9 mouse cellular contexts compared by ENCODE assay signal in the genomic region with DNA sequence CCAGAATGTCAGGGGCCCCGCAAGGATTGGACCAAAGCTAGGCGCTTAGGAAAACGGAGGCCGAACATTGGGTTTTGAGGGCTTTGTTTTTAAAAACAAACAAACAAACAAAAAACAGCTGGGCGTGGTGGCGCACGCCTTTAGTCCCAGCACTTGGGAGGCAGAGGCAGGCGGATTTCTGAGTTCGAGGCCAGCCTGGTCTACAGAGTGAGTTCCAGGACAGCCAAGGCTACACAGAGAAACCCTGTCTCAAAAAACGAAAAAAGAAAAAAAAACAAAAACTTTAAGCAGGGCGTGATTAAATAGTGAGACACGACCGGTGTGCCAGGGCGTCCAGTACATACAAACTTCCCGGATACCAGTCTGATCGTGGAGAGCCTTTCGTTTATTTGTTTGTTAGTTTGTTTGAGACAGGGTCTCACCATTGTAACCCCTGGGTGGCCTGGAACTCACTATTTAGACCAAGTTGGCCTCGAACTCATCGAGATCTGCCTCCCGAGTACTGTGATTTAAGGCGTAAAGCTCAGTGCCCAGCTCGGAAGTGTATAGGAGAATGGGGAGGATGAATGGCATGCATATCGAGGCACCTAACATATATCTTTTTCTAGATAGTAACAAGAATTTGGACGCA. TPM values are rescaled to one million over a fixed set of nuclear protein-coding genes. Genes with fewer than 3 reads are reported as not detected.
DNase-seq lines count a peak whose midpoint lies in the region; ATAC-seq and TF ChIP-seq lines count a peak whose summit lies in the region.
"Had no signal": no experiment of that assay in that cellular context is flagged by ENCODE, and none has a peak within 500 bp of the region (broad histone marks: within the 10 kb centered on the region; RNA-seq: fewer than 3 reads in every experiment).

No protein-coding gene starts in this region.

- no peaks in the 10 kb centered on the region for H3K27me3 ChIP-seq in heart, embryonic 14.5 days (ENCODE audit: control insufficient read depth, insufficient read depth, low read length)
- H3K27me3 ChIP-seq in G1E (ENCODE audit: insufficient read depth, low read length), result peaks cover 37% of the 10 kb centered on the region
- H3K27me3 ChIP-seq in heart, embryonic 16.5 days (ENCODE audit: control insufficient read depth, insufficient read depth, low read length), result no peaks in the 10 kb centered on the region
- H3K27me3 ChIP-seq: Patski had no signal

- H3K4me1 ChIP-seq in heart, embryonic 14.5 days (ENCODE audit: control insufficient read depth in 2 of 2, insufficient read depth in 2 of 2, low read length in 2 of 2), result peaks cover 16 to 35% of the 10 kb centered on the region in 2 experiments
- peaks cover 60% of the 10 kb centered on the region for H3K4me1 ChIP-seq in G1E (ENCODE audit: insufficient read depth, low read depth, low read length)
- H3K4me1 ChIP-seq in heart, embryonic 16.5 days (ENCODE audit: control insufficient read depth, insufficient read depth, low read length), result peaks cover 31% of the 10 kb centered on the region

- peak overlapping the region; percentile 56 to 87 for H3K4me3 ChIP-seq in heart, embryonic 14.5 days (ENCODE audit: control insufficient read depth in 1 of 2, insufficient read depth in 1 of 2, low read depth in 1 of 2, low read length in 2 of 2)
- H3K4me3 ChIP-seq in G1E (ENCODE audit: low read depth, low read length), result peak overlapping the region; percentile 85
- peak overlapping the region; percentile 90 for H3K4me3 ChIP-seq in heart, embryonic 16.5 days (ENCODE audit: low read length)
- peak overlapping the region; percentile 7; the same call in 1 of the 2 replicates for H3K4me3 ChIP-seq in macrophage (ENCODE audit: inconsistent target)

- TF ChIP-seq CTCF in G1E (IDR thresholded peaks at IDR 0.05; ENCODE audit: low read depth, low read length), result no peak

- peaks cover 31% of the 10 kb centered on the region for H3K36me3 ChIP-seq in heart, embryonic 14.5 days (ENCODE audit: control insufficient read depth, insufficient read depth, low read length)
- H3K36me3 ChIP-seq in G1E (replicated peaks), result peaks cover 32% of the 10 kb centered on the region
- peaks cover 17% of the 10 kb centered on the region for H3K36me3 ChIP-seq in heart, embryonic 16.5 days (ENCODE audit: control insufficient read depth, insufficient read depth)
- H3K36me3 ChIP-seq in macrophage (ENCODE audit: inconsistent target), result peaks cover 8% of the 10 kb centered on the region; the same call in 1 of the 2 replicates

- H3K9ac ChIP-seq in heart, embryonic 14.5 days (ENCODE audit: low read length), result peak overlapping the region; percentile 79
- peak overlapping the region; percentile 88 for H3K9ac ChIP-seq in heart, embryonic 16.5 days (ENCODE audit: low read length)

- peak overlapping the region; percentile 92 for H3K4me2 ChIP-seq in heart, embryonic 14.5 days (ENCODE audit: low read length)
- H3K4me2 ChIP-seq in heart, embryonic 16.5 days (ENCODE audit: low read depth, low read length), result peak overlapping the region; percentile 78

- H3K79me2 ChIP-seq in macrophage (ENCODE audit: inconsistent target), result peaks cover 64% of the 10 kb centered on the region

- WGBS in heart, embryonic 14.5 days, result 23% methylated on average over 24 of the region's 24 CpGs
- 24% methylated on average over 24 of the region's 24 CpGs for WGBS in heart, embryonic 16.5 days
- 30% methylated on average over 19 of the region's 24 CpGs for WGBS in macrophage (ENCODE audit: missing documents)

- no peaks in the 10 kb centered on the region for H3K9me3 ChIP-seq in heart, embryonic 14.5 days (ENCODE audit: control insufficient read depth, low read length)
- H3K9me3 ChIP-seq in G1E (replicated peaks), result no peaks in the 10 kb centered on the region
- H3K9me3 ChIP-seq in heart, embryonic 16.5 days (replicated peaks; ENCODE audit: control insufficient read depth, low read length), result no peaks in the 10 kb centered on the region

- no peak for DNase-seq in heart, adult 9 months (ENCODE audit: low spot score in 2 of 2)
- DNase-seq in G1E (ENCODE audit: low spot score), result no peak
- DNase-seq in urinary bladder, postnatal 36 days (ENCODE audit: low spot score in 2 of 2), result no peak

- ATAC-seq in heart, embryonic 14.5 days (ENCODE audit: insufficient number of reproducible peaks, insufficient read depth, low FRiP score, low read depth), result no peak
- ATAC-seq in G1E (ENCODE audit: extremely low read depth, insufficient number of reproducible peaks, low FRiP score, poor library complexity, severe bottlenecking), result no peak
- ATAC-seq in heart, embryonic 16.5 days (replicated peaks; ENCODE audit: extremely low read depth, insufficient read depth, low FRiP score), result no peak
- ATAC-seq in granulocyte monocyte progenitor cell, adult 5-6 weeks (replicated peaks; ENCODE audit: poor library complexity, severe bottlenecking), result no peak
- ATAC-seq in frontal cortex, adult (ENCODE audit: low TSS enrichment), result no peak

- peak overlapping the region; percentile 93 for H3K27ac ChIP-seq in heart, embryonic 14.5 days (replicated peaks in 1 of 2; ENCODE audit: control insufficient read depth in 1 of 2, insufficient read depth in 1 of 2, low read depth in 2 of 2, low read length in 2 of 2)
- peak overlapping the region; percentile 97 for H3K27ac ChIP-seq in heart, embryonic 16.5 days (ENCODE audit: low read length)
- H3K27ac ChIP-seq in macrophage, result peak overlapping the region; percentile 69

RNA-seq across cellular contexts. Expression of a gene that starts 0.4 kb away (rescaled TPM):
- 43.2 and 59.4 TPM in 2 replicates for polyA plus RNA-seq in heart, embryonic 14.5 days (2014; fragmentation: Nextera tagmentation; extraction: Ambion mirVana)
- total RNA-seq in G1E (2014; fragmentation: Nextera tagmentation) (111 and 128 TPM in 2 replicates), G1E (2017) (107 and 111 TPM in 2 replicates)
- polyA plus RNA-seq in G1E (2012) (125 and 142 TPM in 2 replicates), macrophage (2018) (57.8 to 99.6 TPM (median 77.5 TPM) in 3 replicates)
- polyA plus RNA-seq in heart, embryonic 16.5 days (2015; fragmentation: Nextera tagmentation; extraction: Ambion mirVana), result 55.8 and 58.0 TPM in 2 replicates
- 100 to 1,000 TPM; 150 to 595 (median 301) TPM for total RNA-seq in macrophage (2018; cell fraction: chromatin; rRNA removed)
- total RNA-seq in macrophage (2018; cell fraction: cytosol; rRNA removed), result 10 to 100 TPM; 51.5 to 80.4 (median 66.5) TPM
- total RNA-seq in macrophage (2018; cell fraction: nucleus; rRNA removed), result 100 to 1,000 TPM in 24 of 26 experiments, 10 to 100 TPM in 2; 85.8 to 278 (median 154) TPM
- total RNA-seq in granulocyte monocyte progenitor cell, adult 5-6 weeks (2014; fragmentation: Nextera tagmentation), result 99.4 and 106 TPM in 2 replicates
- 95.6 and 98.9 TPM in 2 replicates for total RNA-seq in granulocyte monocyte progenitor cell, adult 5-6 weeks (2017)

RNA-seq across cellular contexts. Expression of a gene that starts 3.3 kb away (rescaled TPM):
- polyA plus RNA-seq in heart, embryonic 14.5 days (2014; fragmentation: Nextera tagmentation; extraction: Ambion mirVana), result 0.24 and 0.63 TPM in 2 replicates
- total RNA-seq in G1E (2014; fragmentation: Nextera tagmentation), result not detected in 2 replicates
- total RNA-seq in G1E (2017), result not detected in 2 replicates
- not detected in 2 replicates for polyA plus RNA-seq in G1E (2012)
- polyA plus RNA-seq in heart, embryonic 16.5 days (2015; fragmentation: Nextera tagmentation; extraction: Ambion mirVana), result 0.45 and 0.85 TPM in 2 replicates
- 10 to 100 TPM in 25 of 26 experiments, 1 to 10 TPM in 1; 7.6 to 87.6 (median 29.3) TPM for total RNA-seq in macrophage (2018; cell fraction: chromatin; rRNA removed)
- total RNA-seq in macrophage (2018; cell fraction: cytosol; rRNA removed), result 10 to 100 TPM in 23 of 26 experiments, 1 to 10 TPM in 3; 8.5 to 49.0 (median 19.5) TPM
- total RNA-seq in macrophage (2018; cell fraction: nucleus; rRNA removed), result 10 to 100 TPM in 25 of 26 experiments, 1 to 10 TPM in 1; 10.0 to 76.3 (median 24.5) TPM
- 16.4 to 43.4 TPM (median 40.3 TPM) in 3 replicates for polyA plus RNA-seq in macrophage (2018)
- total RNA-seq in granulocyte monocyte progenitor cell, adult 5-6 weeks (2014; fragmentation: Nextera tagmentation), result 5.4 and 27.7 TPM in 2 replicates
- 38.0 and 41.8 TPM in 2 replicates for total RNA-seq in granulocyte monocyte progenitor cell, adult 5-6 weeks (2017)

RNA-seq across cellular contexts. Expression of a gene that starts 10.1 kb away (rescaled TPM):
- 313 and 403 TPM in 2 replicates for polyA plus RNA-seq in heart, embryonic 14.5 days (2014; fragmentation: Nextera tagmentation; extraction: Ambion mirVana)
- total RNA-seq in G1E (2014; fragmentation: Nextera tagmentation) (986 and 993 TPM in 2 replicates), G1E (2017) (986 and 1,008 TPM in 2 replicates)
- polyA plus RNA-seq in G1E (2012) (197 and 231 TPM in 2 replicates), macrophage (2018) (683 to 1,306 TPM (median 693 TPM) in 3 replicates)
- polyA plus RNA-seq in heart, embryonic 16.5 days (2015; fragmentation: Nextera tagmentation; extraction: Ambion mirVana), result 337 and 346 TPM in 2 replicates
- 1,000 to 10,000 TPM in 13 of 26 experiments, 100 to 1,000 TPM in 13; 445 to 1,542 (median 988) TPM for total RNA-seq in macrophage (2018; cell fraction: chromatin; rRNA removed)
- total RNA-seq in macrophage (2018; cell fraction: cytosol; rRNA removed), result 100 to 1,000 TPM; 534 to 868 (median 666) TPM
- total RNA-seq in macrophage (2018; cell fraction: nucleus; rRNA removed), result 1,000 to 10,000 TPM in 4 of 26 experiments, 100 to 1,000 TPM in 22; 458 to 1,180 (median 654) TPM
- 969 and 995 TPM in 2 replicates for total RNA-seq in granulocyte monocyte progenitor cell, adult 5-6 weeks (2014; fragmentation: Nextera tagmentation)
- 1,214 and 1,335 TPM in 2 replicates for total RNA-seq in granulocyte monocyte progenitor cell, adult 5-6 weeks (2017)

RNA-seq across cellular contexts. Expression of a gene that starts 13.3 kb away (rescaled TPM):
- polyA plus RNA-seq in heart, embryonic 14.5 days (2014; fragmentation: Nextera tagmentation; extraction: Ambion mirVana), result 7.7 and 10.3 TPM in 2 replicates
- total RNA-seq in G1E (2014; fragmentation: Nextera tagmentation) (not detected in 2 replicates), G1E (2017) (not detected in 2 replicates)
- polyA plus RNA-seq in G1E (2012) (not detected in 2 replicates), macrophage (2018) (89.2 to 140 TPM (median 130 TPM) in 3 replicates)
- 5.9 and 7.8 TPM in 2 replicates for polyA plus RNA-seq in heart, embryonic 16.5 days (2015; fragmentation: Nextera tagmentation; extraction: Ambion mirVana)
- 10 to 100 TPM; 10.1 to 98.0 (median 32.6) TPM for total RNA-seq in macrophage (2018; cell fraction: chromatin; rRNA removed)
- total RNA-seq in macrophage (2018; cell fraction: cytosol; rRNA removed), result 100 to 1,000 TPM in 13 of 26 experiments, 10 to 100 TPM in 13; 63.6 to 208 (median 113) TPM
- total RNA-seq in macrophage (2018; cell fraction: nucleus; rRNA removed), result 100 to 1,000 TPM in 3 of 26 experiments, 10 to 100 TPM in 23; 28.0 to 147 (median 60.6) TPM
- total RNA-seq in granulocyte monocyte progenitor cell, adult 5-6 weeks (2014; fragmentation: Nextera tagmentation), result 2.1 and 6.1 TPM in 2 replicates
- total RNA-seq in granulocyte monocyte progenitor cell, adult 5-6 weeks (2017), result 0.46 and 1.6 TPM in 2 replicates

RNA-seq across cellular contexts. Expression of a gene that starts 13.6 kb away (rescaled TPM):
- polyA plus RNA-seq in heart, embryonic 14.5 days (2014; fragmentation: Nextera tagmentation; extraction: Ambion mirVana), result 2.5 and 6.8 TPM in 2 replicates
- not detected in 2 replicates for total RNA-seq in G1E (2014; fragmentation: Nextera tagmentation)
- total RNA-seq in G1E (2017), result not detected in 2 replicates
- not detected in 2 replicates for polyA plus RNA-seq in G1E (2012)
- polyA plus RNA-seq in heart, embryonic 16.5 days (2015; fragmentation: Nextera tagmentation; extraction: Ambion mirVana), result 3.1 and 3.5 TPM in 2 replicates
- total RNA-seq in macrophage (2018; cell fraction: chromatin; rRNA removed), result 10 to 100 TPM in 25 of 26 experiments, 1 to 10 TPM in 1; 9.2 to 61.0 (median 21.7) TPM
- 10 to 100 TPM; 15.3 to 58.0 (median 30.0) TPM for total RNA-seq in macrophage (2018; cell fraction: cytosol; rRNA removed)
- total RNA-seq in macrophage (2018; cell fraction: nucleus; rRNA removed), result 10 to 100 TPM in 25 of 26 experiments, 1 to 10 TPM in 1; 9.5 to 49.6 (median 23.0) TPM
- polyA plus RNA-seq in macrophage (2018), result 25.2 to 36.9 TPM (median 25.5 TPM) in 3 replicates
- total RNA-seq in granulocyte monocyte progenitor cell, adult 5-6 weeks (2014; fragmentation: Nextera tagmentation), result 4.9 and 6.6 TPM in 2 replicates
- total RNA-seq in granulocyte monocyte progenitor cell, adult 5-6 weeks (2017), result 3.6 and 6.1 TPM in 2 replicates

Comparison
In these comparisons a context has a peak if more than half of its experiments do, and no peak if none do; other contexts are left out.
1. H3K4me3 ChIP-seq: peak in every context shown above with its lines; median percentile 90 in heart, embryonic 16.5 days; 85 in G1E; 72 in heart, embryonic 14.5 days; 7 in macrophage.